Mouse (Mus musculus) thymus, adult 2 months (tissue): ENCODE data around the gene Shisa9.

Source experiments
- CTCF ChIP-seq: fragments of 200-500 bp; IDR thresholded peaks from 2 replicates; pipeline ENCODE4 v1.5.1; 2012; ENCODE audit warnings: mild to moderate bottlenecking, control low read depth, low read length, moderate library complexity, borderline replicate concordance; ENCODE audit not compliant: control insufficient read depth, poor library complexity, insufficient read depth; ENCODE audit errors: extremely low read depth
- POLR2A ChIP-seq: fragments of 200-500 bp; IDR thresholded peaks from 2 replicates; pipeline ENCODE4 v1.6.1; 2012; ENCODE audit warnings: mild to moderate bottlenecking, low read length, control low read depth, moderate library complexity; ENCODE audit not compliant: control insufficient read depth, poor library complexity, insufficient read depth; ENCODE audit errors: extremely low read depth

GRCm38 (mm10) chr16:12072573-12072972 is 88.7 kb downstream of the Shisa9 start:
- TF ChIP-seq CTCF (no peak), POLR2A (no peak)
